Mouse (Mus musculus) T-helper 17 cell (primary cell): ENCODE measurements around the gene Rhebl1.
"Not testable (repeated sequence)": the region's sequence is repeated elsewhere in the genome, so short reads cannot be mapped to it uniquely, and the experiment has no call there.

ENCODE experiments used
- in situ Hi-C, 2 experiments: fragments of 300-600 bp; cut with MboI, MseI; formaldehyde crosslinking; loops; 1 replicate in 1 of 2; 2 replicates in 1 of 2; pipeline ENCODE4 v1.15.1; 2025; ENCODE audit warnings: high pct_unique_total_duplicates in 2 of 2

Gene Rhebl1

DNA sequence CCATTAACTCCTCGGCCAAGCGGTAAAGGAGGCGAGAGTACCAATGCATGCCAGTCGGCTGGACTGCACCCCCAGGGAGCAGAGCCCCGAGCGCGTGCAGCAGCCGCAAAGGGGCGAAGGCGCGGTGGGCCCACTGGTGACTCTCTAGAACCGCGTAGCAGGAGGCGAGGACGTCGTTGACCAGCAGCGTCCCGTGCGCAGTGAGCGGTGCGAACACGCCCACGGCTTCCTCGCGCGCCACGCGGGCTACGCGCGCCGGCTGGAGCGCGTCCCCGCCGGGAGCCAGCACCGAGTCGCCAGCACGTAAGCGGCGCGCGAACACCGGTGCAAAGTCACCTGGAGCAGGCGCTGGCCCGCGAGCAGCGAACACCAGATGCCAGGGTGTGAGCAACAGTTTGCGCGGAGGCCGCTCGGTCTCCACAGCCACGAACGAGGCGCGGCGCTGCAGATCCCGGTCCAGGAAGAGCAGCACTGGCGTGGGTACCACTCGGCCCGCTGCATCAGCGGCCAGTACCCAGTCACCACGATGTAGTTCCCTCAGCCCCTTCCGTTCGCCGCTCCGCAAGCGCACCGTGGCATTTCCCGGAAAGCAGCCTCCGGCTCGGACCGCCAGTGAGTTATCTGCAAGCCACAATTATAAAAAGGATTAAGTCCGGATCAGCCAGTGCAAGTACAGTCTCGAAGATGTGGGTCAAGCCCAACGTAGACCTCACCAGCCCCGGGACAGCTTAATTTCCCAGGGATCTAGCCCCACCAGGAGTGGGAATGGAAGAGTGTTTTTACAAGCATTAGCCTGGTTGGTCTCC lies at the start of gene Rhebl1:
Rhebl1 (minus strand) TSS at position 601 of the 806 bp plus-strand sequence.
- in situ Hi-C loops: no loop called here

DNA sequence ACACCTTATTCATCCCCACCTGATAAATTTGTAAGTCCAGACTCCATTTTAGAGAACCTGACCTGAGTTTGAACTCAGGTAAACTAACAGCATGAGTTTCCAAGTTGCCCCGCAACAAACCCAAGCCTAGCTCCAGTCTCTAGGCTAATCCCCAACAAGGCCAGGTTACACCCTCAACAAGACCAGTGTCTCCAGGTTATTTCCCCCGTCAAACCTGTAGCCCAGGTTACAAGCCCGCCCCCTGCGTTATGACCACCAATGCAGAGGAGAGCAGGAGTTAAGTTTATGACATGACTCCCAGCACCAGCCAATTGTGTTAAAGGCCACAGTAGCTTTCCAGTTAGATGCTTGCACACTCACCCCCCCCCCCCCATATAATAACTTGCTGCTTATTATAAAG lies 48.8 kb upstream of the Rhebl1 start:
- in situ Hi-C loops: no loop called here

DNA sequence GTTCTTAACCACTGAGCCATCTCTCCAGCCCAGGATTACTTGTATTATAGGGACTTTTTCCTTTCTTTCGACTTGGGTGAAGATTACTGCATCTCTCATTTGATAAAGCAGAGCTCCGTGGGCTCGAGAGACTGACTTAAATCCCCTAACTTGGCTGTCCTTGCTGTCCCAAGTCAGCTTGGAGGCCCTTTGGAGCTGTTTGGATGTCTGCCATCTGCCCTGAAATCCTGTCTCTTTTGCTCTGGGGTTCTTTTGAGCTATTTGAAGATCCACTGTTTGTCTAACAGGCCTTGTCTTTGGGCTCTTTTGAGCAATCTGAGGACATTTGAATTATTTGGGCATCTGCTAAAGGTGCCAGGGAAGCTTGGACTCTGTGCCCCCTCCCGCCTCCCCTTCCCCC lies 47.7 kb upstream of the Rhebl1 start:
- in situ Hi-C loops: no loop called here

DNA sequence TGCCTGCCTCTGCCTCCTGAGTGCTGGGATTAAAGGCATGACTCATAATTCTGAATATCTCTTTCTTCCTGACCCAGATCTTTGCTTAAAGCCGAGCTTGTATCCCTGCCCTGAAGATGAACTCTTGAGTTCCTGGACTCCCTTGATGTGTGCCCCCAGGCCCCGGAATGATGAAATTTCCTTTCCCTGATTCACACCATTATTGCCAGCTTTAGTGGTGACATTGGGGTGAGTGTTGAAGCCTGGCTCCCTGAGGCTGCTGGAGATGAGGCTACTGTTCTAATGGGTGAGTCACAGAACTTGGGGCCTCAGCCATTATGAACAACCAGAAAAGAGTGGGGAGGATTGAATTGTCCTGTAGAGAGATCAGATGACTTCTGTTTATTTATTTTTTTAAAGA lies 47.2 kb upstream of the Rhebl1 start:
- in situ Hi-C loops: no loop called here

DNA sequence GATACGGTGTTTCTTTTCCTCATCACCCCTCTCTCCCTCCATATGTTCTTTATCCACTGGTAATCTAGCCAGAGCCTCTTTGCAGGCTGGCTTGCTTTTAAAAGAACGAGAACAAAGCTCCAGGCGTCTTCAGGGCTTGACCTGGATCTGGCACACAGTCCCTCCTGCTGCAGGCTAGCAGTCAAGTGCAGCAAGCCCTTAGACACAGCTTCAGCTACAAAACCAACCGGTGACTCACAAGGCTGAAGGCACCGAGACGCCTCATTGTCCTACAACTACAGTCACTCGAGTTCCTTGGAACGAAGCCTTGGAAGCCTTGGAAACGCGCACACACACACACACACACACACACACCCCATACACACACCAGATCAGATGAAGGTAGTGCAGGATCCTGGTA lies 46.5 kb upstream of the Rhebl1 start:
- in situ Hi-C loops: no loop called here

DNA sequence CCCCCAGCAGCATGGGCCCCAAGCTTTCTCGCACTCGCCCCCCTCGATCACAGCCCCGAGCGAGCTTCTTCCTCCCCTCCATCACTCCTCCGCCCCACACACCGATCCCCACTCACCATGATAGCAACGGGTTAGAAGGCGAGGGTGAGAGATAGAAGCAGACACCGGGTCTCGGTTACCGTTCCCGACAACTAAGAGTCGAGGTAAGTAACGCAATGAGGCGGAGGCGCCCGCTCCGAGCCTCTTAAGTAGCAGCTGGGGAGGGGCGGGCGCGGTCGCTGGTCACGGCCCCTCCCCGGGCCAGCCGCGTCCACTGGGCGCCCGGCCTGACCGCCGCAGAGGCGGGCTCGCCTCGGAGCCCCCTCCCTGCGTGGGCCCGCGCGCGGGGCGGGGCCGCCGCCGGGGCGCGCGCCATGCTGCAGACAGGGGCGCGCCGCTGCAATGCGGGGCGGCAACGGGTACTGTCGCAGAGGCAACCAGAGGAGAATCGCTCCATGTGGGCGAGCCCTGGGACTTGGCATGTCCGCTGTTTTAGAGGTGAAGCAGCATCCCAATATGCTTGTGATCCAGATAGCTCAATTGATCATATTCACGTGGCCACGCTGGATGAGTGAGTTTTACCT lies 40.0 kb upstream of the Rhebl1 start, which contains the start of gene Tuba1b:
Tuba1b (minus strand) TSS at position 349 of the 623 bp plus-strand sequence.
- in situ Hi-C loops: loop anchor here (5.0 kb wide), 2 partner anchors 52 to 98 kb away; no protein-coding TSS in a partner anchor

DNA sequence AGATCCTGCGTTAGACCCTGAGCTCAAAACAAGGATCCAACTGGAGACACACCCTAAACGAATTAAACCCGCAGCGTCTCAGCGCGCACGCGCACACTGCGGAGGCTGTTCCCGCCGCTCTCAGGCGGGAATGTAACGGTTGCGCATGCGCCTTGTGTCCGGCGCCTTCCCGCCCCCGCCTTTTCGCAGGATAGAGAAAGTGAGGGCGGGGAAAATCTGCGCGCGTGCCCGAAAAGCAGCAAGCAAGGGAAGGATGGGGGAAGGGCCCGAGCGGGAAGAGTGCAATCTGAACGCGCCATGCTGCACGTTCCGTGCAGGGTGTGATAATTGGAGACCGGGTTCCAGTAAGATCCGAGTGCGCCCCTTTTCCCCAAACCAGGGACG lies 39.5 kb upstream of the Rhebl1 start:
- in situ Hi-C loops: loop anchor here (5.0 kb wide), 2 partner anchors 52 to 98 kb away; no protein-coding TSS in a partner anchor

DNA sequence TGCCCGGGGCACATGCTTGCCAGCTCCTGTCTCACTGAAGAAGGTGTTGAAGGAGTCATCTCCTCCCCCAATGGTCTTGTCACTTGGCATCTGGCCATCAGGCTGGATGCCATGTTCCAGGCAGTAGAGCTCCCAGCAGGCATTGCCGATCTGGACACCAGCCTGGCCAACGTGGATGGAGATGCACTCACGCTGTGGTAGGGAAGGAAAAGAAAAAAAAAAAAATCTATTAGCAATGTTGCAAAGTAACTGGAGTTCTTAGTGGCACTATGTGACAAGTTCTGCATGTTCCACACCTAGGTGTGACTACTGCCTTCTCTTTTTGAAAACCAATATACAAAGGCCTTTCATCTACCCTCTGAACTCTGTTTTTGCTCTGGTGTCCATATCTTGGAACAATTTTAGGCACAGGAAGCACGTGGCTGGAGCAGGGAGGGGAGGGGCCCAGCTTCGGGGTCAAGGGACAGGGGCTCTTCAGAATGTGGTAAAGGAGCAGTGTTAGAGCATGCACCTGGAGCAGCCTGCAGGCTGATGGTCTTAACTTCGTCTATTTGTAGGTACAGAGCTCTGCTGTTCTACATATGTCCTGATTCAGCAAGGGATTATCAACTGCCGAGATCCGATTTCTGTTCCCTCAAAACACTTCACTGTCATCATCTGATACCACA lies 38.8 kb upstream of the Rhebl1 start:
- in situ Hi-C loops: loop anchor here (5.0 kb wide), 2 partner anchors 51 to 99 kb away; no protein-coding TSS in a partner anchor

DNA sequence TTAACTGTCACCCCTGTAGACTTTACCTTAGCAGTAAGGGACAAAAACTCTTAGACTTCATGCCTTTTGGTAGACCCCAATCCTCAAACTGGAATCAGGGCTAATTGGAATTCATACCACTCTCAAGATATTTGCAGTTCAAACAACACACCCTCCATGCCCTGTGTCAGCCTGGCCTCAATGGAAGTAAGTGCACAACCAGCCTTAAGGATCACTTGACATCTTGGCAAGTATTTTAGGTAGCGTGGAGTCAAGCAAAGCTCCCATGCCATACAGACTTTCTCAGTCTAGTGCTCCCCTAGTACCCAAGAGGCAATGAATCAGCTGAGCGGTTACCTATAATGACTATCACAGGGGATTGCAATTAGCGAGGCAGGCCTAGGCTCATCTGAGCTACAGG lies 36.7 kb upstream of the Rhebl1 start:
- in situ Hi-C loops: loop anchor here (5.0 kb wide), 2 partner anchors 49 to 101 kb away; no protein-coding TSS in a partner anchor

DNA sequence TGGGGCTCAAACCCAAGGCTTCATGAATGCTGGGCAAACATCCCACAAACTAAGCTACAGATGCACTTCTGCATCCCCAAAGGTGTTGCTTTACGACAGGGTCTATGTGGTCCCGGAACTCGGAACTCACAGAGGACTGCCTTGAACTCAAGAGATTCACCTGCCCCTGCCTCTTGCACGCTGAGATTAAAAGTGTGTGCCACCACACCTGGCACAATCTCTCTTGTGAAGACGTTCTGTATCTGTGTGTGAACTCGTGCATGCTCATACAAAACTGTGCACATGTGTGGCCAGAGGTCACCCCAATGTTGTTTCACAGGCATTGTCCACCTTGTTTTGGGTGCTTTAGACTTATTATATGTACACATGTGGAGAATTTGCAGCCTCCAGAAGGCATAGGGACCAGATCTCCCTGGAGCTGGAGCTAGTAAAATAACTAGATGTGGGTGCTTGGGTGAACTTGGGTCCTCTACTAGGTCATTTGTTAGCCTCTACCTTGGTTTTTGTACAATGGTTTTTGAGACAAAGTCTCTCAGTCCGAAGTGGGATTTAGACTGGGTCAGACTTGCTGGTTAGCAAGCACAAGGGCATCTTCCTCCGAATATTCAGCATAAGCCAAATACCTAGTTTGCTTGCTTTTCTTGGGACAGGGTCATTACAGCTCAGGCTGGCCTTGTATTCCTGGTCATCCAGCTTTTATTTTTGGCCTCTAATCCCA lies 35.8 kb upstream of the Rhebl1 start:
- in situ Hi-C loops: loop anchor here (5.0 kb wide), 2 partner anchors 48 to 102 kb away; no protein-coding TSS in a partner anchor

DNA sequence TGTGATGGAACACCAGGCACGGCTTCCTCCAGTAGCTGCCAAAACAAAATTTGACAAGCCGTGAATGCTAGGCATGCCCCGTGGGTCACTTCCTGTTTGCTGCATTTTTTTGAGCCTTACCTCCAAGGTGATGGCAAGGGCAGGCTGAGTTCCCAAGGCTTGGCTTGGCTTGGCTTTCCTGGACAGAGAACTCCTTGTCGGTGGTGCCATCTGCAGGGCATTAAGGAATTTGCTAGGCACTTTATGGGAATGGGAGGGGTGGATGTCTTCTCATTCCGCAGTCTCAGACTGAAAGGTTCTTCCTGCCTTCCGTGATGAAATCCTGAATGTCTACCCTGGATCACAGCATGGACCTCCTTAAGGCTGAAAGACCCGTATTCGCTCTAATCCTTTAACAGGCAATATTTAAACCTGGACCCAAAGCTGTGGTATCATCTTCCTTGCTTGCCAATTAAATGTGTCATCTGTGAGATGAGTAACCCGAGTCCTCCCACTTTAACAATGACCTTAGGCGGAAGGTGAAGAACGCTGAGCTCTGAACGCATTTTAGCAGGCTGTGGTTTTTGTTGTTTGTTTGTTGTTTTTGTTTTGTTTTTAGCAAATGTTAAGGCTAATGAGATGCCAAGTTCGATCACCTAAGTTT lies 34.4 kb upstream of the Rhebl1 start:
- in situ Hi-C loops: no loop called here

DNA sequence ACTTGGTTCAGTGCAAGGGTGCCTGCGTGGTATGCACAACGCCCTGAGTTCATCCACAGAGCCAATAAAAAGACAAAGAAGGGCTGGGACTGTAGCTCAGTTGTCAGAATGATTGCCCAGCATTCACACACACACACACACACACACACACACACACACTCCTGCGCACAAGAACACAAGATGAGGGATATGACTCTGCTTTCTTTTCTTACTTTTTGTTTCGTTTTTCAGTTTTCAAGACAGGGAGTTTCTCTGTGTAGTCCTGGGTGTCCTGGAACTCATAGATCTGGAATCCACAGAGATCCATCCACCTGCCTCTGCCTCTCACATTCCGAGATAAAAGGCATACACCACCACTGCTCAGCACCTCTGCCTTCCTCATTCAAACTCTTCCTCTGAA lies 33.2 kb upstream of the Rhebl1 start:
- in situ Hi-C loops: no loop called here

DNA sequence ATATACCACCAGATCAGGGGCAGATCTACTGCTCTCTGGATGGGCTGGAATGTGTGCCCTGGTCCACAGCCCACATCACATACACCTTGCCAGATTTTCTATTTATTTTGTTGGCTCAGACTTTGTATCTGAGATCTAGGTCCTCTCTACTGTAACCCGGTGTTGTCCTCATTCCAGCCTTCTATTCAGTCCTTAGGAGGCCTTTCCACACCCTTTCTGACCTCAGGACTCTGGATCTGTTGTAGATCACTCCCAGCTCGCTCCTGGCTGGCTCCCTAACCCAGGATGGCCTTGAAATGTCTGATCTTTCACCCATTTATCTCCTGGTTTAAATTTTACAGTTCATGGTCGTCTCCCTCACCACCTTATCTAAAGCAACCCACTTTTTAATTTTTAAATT lies 30.3 kb upstream of the Rhebl1 start:
- in situ Hi-C loops: no loop called here

DNA sequence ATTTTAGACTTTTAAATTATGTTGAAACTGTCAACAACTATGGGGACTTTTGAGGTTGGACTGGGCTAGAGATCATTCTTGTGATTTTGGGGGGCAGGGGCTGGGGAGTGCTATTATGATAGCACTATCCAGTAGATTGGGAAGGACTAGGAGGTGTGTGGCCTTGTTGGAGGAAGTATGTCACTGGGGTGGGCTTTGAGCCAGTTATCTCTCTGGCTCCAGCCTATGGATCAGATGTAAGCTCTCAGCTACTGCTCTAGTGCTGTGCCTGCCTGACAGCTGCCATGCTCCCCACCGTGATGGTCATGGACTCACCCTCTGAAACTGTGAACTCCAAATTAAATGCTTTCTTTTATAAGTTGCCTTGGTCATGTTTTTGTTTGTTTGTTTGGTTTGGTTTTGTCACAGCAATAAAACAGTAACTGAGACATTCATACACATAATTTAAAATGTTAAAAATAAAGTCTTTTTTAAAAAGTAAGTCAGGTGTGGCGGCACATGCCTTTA lies 28.7 kb upstream of the Rhebl1 start:
- in situ Hi-C loops: no loop called here

DNA sequence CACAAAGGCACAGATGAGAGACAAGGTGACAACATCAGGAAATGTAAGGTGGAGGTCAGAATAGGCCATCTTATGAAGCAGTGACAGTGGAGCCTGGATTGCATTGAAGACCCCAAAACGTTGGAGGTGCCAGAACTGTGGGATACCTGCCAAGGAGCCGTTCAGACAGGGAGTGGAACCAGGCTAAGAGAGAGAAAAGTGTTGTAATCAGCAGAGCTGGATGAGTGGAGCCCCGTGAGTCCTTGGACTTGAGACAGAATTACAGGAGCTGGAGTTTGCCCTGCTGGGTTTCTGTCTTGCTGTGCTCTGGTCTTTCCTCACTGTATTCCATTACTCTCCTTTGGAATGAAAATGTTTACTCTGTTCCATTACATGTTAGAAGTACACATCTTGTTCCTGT lies 28.2 kb upstream of the Rhebl1 start:
- in situ Hi-C loops: no loop called here

DNA sequence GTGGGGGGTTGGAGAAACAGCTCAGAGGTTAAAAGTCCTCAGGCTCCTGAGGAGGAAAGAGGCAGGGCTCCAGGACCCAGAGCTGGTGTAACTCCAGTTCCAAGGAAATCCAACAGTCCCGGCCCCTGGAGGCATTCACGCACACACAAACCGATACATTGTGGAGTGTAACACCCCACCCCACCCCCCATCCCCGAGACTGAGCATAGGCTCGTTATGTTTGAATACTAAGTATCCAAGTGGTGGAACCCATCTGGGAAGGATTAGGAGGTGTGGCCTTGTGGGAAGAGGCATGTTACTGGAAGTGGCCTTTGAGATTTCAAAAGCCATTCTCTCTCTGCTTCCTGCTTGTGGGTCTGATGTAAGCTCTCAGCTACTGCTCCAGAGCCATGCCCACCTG lies 27.2 kb upstream of the Rhebl1 start:
- in situ Hi-C loops: no loop called here

DNA sequence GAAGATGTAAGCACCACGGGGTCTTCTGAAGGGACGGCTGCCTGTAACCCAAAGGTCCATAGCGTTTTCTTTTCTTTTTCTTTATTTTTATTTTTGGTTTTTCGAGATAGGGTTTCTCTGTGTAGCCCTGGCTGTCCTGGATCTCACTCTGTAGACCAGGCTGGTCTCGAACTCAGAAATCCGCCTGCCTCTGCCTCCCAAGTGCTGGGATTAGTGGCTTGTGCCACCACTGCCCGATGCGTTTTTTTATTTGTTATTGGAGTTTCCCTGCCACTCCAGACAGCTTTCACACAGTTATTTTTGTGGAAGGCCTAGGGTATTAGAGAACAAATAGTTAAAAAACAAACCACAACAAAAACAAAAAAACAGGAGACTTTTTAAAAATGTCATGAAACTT lies 24.2 kb upstream of the Rhebl1 start:
- in situ Hi-C loops: not testable (repeated sequence)

DNA sequence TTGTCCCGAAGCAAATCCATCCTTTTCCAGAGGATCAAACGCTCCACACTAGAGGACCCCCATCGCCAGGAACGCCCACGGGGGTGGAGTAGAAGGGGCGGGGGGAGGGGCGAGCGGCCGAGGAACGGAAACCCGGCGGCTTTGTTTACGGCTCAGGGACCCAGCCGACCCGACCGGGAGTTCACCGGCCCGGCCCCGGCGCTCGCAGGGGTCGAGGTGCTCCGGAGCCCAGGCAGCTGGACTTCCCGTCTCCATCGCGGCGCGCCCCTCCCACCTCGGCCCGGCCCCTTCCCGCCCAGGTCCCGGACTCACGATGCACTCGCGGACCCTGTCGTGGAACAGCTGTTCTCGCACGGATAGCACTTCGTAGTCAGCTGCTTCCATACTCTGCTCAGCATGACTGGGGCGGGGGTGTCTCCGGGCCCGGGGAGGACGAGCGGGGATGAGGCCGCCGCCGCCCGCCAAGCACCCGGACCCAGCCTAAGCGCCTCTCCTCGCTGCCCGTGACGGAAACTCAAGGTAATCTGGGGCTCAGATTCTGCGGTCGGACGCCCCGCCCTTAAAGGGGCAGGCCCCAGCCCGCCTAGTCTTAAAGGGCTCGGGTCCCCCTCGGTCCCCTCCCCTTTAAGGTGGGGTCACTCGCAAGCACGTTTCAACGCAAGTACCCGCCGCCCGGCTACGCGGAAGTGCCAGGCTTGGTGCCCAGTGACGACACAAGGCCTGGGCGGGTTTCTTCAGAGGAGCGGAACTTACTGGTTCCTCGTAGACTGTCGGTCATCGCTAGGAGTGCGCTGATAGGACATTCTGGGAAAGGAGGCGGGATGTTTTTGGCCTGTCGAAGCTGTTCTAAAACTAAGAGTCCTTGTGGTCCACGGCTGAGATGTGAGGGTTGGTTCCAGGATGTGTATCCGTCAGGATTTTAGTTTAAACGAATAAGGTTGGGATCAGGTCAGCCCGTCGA lies 23.5 kb upstream of the Rhebl1 start, which contains the start of gene Lmbr1l:
Lmbr1l (minus strand) TSS at position 694 of the 961 bp plus-strand sequence.
- in situ Hi-C loops: no loop called here

DNA sequence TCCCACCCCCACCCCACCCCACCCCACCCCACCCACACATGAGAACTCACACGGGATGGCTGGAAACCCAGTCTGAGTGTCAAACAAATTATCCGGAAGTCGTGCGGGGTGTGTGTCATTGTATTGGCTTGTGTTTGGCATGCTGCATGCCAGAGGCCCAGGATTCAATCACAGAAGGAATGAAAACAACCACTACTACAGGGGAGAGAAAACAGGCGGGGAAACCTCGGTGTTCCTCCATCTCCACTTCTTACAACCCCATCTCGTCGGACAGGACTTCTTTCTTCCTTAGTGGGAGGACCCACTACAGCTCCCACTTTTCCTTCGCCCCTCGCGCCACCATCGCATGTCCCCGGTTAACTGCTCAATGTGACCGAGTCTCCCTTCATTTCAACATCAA lies 22.8 kb upstream of the Rhebl1 start:
- in situ Hi-C loops: no loop called here

DNA sequence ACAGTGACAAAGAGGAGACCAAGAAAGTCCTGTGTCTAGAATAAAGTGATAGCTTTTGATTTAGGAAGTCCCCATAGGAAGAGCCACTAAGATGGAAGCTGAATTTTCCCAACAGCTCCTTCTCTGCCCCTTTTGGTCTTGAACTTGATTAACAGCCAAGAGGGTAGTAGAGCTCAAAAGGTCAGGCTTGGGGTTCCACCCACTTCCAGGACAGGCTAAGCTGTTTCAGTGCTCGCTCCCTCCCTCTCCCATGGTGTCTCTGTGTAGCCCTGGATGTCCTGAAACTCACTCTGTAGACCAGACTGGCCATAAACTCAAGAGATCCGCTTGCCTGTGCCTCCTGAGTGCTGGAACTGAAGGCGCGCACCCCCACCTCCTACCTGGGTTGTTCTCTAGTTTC lies 21.7 kb upstream of the Rhebl1 start:
- in situ Hi-C loops: no loop called here
